Mouse (Mus musculus) heart, postnatal 4 days (tissue): Measurements from ENCODE around the gene Hist1h3e. TPM values are rescaled to one million over a fixed set of nuclear protein-coding genes. Genes with fewer than 3 reads are reported as not detected.

Experiments
- DNase-seq: peaks from one replicate; pipeline ENCODE4 v3.0.0; 2021
- total RNA-seq, 2 experiments: library from RNA; stranded (reverse); gene quantifications; 2 replicates each; pipeline ENCODE4 v1.2.3; 2021

Gene Hist1h3e
- total RNA-seq, 2 experiments from 2014 or later, result 299 to 323 TPM

DNA sequence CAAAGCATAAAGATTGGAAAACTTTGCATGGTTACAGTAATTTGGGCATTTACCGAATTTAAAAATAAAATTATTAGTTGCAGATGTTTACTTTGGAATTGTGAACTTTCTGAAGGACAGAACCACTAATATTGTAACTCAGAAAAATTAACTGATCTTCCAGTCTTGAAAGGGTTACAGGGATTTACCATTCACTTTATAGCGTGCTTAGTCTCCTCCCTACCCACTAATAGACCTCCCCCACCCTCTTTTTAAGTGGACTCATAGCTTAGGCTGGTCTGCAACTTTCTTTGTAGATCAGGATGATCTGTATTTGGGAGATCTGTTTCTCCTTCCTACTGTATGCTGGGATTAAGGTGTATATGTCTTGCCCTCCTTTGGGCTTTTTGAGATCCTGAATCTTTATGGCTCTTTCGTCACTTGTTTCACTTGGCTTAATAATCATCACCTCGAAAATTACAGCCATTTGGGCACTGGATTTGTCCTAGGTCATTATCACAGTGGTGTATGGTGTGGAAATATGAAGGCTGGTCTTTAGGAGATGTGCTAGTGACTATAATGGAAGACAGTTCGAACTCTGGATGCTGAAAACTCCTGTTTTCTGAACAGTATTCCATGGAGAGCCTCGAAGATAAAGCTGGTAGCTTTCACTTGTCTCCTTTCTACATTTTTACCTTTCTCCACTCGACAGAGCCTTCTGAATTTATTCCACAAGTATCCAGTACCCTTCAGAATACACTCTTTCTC, 25.9 kb downstream of the Hist1h3e start:
- no peak for DNase-seq

DNA sequence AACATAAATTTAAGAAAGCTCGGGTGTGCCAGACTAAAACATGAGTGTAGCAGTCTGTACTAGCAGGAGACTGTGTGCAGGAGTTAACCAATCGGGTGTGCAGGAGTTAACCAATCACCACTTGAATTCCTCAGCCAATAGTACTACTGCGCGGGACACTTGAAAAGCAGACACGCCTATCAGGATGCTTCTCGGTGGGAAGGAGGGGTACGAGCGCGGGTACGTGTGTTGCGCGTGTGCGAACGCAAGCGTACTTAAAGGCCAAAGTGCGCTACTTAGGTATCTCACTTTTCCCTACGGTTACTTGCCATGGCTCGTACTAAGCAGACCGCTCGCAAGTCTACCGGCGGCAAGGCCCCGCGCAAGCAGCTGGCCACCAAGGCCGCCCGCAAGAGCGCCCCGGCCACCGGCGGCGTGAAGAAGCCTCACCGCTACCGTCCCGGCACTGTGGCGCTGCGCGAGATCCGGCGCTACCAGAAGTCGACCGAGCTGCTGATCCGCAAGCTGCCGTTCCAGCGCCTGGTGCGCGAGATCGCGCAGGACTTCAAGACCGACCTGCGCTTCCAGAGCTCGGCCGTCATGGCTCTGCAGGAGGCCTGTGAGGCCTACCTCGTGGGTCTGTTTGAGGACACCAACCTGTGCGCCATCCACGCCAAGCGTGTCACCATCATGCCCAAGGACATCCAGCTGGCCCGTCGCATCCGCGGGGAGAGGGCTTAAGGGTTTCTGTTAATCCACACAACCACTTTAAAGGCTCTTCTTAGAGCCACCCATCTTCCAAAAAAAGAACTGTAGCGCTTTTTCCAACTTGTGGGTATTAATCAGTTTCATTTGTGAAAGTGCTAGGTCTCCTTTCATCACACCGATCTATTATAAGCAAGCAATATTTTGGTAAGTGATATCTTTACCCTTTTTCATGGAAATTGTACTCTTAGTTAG, 26.8 kb downstream of the Hist1h3e start, which contains the start of gene Hist1h3g:
Gene Hist1h3g, plus strand, starts transcription at position 286 of the 939 bp plus-strand sequence.
- DNase-seq, result peak; percentile 88

GRCm38 (mm10) chr13:23534368-23535131, 27.6 kb downstream of the Hist1h3e start:
- DNase-seq, result no peak

DNA sequence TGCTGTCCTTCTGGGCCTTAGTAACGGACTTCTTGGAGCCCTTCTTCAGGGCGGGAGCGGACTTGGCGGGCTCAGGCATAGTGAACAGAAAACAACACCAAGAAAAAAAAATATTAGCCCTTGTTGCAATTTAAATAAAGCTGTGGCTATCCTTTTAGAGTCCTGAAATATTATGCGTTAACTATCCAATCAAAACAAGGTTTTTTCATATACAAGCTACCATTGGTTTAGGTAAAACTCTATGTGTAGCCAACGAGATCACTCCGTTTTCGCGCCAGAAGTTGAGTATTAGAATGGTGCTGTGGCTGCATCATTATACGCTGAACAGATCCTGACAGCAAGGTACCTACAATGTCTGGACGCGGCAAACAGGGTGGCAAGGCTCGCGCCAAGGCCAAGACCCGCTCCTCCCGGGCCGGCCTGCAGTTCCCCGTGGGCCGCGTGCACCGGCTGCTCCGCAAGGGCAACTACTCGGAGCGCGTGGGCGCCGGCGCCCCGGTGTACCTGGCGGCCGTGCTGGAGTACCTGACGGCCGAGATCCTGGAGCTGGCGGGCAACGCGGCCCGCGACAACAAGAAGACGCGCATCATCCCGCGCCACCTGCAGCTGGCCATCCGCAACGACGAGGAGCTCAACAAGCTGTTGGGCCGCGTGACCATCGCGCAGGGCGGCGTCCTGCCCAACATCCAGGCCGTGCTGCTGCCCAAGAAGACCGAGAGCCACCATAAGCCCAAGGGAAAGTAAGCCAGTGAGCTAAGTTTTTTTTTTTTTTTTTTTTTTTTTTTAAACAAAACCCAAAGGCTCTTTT, 28.4 kb downstream of the Hist1h3e start, which contains the start of gene Hist1h2af:
Gene Hist1h2af, plus strand, starts transcription at position 347 of the 808 bp plus-strand sequence.
- DNase-seq, result peak; percentile 72

GRCm38 (mm10) chr13:23532262-23533075, 29.7 kb downstream of the Hist1h3e start:
- no peak for DNase-seq

DNA sequence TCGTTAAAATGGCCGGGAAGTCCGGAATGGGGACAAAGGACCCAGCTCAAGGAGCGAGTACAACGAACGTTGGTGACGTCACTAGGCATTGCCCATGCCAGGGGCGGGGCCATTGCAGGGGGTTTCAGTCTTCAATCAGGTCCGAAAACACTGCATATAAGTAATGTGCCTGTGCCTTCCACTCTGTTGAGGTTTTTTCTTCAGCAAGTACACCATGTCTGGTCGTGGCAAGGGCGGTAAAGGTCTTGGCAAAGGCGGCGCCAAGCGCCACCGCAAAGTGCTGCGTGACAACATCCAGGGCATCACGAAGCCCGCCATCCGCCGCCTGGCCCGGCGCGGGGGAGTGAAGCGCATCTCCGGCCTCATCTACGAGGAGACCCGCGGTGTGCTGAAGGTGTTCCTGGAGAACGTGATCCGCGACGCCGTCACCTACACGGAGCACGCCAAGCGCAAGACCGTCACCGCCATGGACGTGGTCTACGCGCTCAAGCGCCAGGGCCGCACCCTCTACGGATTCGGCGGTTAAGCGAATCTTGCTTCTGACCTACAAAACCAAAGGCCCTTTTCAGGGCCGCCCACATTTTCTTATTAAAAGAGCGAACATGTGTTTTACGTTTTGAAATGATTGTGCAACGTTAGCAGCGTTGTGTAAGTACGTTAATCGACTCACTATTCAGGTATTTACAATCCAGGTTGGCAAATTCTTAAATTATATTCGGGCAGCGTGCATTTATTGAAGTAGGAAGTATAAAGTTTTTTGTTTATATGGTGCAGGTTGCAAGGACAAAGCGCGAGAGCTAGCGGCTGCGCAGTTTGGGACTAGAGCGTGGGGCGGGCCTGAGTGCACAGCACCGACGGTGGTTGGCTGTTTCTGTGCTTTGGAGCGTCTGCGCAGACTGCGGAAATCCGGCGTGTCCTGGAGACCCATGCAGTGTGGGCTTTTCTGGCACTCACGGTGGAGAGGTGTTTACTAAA, 31.0 kb downstream of the Hist1h3e start, which contains the start of gene Hist1h4h:
Gene Hist1h4h, plus strand, starts transcription at position 150 of the 975 bp plus-strand sequence.
- DNase-seq, result peak; percentile 97

DNA sequence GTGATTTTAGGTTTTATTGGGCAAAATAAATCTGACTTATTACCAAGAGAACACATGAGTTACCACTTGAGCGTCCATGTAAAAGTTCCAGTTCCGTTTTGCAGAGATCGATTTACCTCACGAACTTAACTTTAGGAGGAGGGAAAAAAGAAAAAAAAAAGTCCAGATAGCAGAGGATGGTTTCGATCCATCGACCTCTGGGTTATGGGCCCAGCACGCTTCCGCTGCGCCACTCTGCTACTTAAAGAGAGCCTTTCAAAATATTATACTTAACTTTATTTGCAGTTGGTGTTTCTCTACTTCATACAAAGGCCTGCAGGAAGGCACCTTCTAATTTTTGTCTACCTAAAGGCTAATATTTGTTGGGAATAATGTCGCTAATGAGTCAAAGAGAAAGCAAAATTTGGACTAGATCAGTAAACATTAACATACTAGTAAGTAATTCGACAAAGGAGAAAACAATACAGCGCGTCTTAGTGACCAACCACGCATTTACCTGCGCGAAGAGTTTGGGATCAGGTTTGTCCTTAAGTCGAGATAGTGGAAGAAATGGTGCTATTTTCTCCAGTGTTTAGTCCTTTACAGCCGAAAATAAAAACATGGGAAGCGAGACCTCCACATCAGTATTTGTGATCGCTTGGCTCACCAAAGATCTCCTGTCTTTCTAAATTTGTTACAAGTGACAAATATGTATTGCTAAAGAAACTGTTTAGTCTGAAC, 31.8 kb downstream of the Hist1h3e start:
- DNase-seq, result peak; percentile 73

DNA sequence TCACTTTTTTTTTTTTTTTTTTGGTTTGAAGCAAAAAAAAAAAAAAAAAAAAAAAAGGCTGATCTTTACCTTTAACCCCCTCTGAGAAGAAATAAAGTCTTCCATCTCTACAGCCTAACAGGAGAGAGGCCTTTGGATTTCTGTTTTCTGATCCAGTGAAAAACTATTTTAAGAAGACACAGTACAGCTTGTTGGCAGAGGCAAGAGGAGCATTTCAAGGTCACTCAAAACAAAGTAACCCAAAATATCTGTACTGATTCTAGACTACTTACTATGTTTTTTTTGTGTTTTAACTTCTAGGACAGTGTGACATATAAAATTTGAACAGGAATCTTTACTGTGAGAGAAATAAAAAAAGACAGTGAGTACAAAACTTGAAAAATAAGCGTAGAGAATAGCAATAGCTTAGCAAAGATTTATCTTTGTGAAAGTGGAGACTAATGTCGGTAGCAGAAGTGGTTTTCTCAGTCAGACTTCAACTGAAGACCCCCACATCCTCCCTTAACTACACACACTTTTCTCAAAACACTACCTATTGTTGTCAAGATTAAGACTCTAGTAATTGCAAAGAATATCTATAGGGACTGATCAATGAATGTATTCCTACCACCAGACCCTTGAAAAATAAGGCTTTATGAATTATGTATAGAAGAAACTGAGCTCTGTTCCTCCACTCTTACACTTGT, 32.5 kb downstream of the Hist1h3e start:
- no peak for DNase-seq

- DNase-seq, result no peak
Measured at GRCm38 (mm10) chr13:23529005-23529404, 33.2 kb downstream of the Hist1h3e start.

DNA sequence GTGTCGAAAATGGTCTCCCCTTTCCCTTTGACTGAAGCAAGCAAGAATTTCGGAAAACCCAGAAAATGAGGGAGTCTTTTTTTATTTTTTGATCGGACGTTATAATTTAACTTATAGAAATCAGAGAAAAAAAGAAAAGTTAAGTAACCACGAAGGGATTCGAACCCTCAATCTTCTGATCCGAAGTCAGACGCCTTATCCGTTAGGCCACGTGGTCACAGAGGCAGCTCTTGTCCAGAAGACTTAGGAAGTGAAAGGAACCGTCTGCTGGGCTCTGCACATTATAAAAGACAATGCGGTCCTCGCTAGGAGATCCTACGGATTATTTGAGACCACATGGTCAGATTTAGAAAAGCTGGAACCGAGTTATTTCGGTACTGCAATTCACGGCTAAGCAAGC, 35.9 kb downstream of the Hist1h3e start:
- peak; percentile 95 for DNase-seq

DNA sequence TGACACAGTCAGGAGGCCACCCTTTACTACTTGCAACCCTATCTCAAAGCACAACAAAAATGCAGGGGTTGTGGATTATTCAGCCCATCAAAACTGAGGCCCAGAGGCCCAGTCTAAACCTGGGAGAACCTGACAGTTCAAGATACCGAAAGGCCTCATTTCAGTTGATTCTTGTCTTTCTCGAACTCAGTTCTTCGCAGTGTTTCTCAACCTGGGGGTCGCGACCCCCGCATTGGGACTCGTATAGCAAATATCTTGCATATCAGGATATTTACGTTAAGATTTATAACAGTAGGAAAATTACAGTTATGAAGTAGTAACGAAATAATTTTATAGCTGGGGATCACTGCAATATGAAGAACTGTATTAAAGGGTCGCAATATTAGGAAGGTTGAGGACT, 36.3 kb downstream of the Hist1h3e start:
- DNase-seq, result no peak

DNA sequence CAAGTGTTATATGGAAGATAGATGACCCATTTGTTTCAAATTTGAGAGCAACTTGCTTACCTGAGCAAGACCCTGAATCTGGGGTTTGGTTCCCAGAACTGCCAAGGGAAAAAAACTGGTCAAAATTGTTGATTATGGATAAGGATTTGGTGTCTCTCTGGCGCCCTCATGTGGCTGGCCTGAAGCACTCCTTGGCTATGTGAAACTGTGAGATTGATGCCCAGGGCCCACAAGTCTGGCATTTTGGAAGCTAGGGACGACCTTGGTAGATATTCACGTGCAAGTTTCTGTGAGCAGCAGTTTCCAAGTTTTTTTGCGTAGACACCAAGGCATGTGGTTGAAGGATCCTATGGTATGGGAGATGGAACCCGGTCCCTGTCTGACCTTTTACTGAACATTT, 37.5 kb downstream of the Hist1h3e start:
- DNase-seq, result peak; percentile 84

GRCm38 (mm10) chr13:23523976-23524375, 38.2 kb downstream of the Hist1h3e start:
- DNase-seq, result no peak

- peak; percentile 83 for DNase-seq
Measured at GRCm38 (mm10) chr13:23521703-23522102, 40.5 kb downstream of the Hist1h3e start.

- DNase-seq, result peak; percentile 86
Measured at GRCm38 (mm10) chr13:23519416-23519815, 42.8 kb downstream of the Hist1h3e start.

DNA sequence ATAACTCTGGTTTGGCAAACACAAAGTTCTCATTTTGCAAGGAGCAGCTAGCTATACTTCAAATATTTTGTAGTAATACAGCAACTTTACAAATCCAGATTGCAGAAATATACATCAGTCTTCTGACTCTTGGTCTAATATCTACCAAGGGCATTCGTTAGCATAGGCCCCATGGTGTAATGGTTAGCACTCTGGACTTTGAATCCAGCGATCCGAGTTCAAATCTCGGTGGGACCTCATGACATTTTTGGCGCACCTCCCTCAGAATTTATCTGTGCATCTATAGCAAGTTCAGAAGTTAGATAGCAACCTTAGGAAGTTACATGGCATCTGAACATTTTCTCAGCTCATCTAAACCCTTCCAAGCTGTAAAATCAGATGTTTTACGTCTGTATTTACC, 43.3 kb downstream of the Hist1h3e start:
- peak; percentile 86 for DNase-seq

GRCm38 (mm10) chr13:23518295-23518603, 43.9 kb downstream of the Hist1h3e start:
- DNase-seq, result no peak
